Mouse (Mus musculus): Measurements from ENCODE around the gene Rnf111. TPM values are rescaled to one million over a fixed set of nuclear protein-coding genes. Genes with fewer than 3 reads are reported as not detected.

Rnf111 gene
- total RNA-seq (2023), result 63.2 TPM

GRCm38 (mm10) chr9:70503626-70504041 lies at the start of gene Rnf111:
Gene Rnf111 (minus strand): TSS chr9:70503725.

GRCm38 (mm10) chr9:70542305-70543041 lies 38.9 kb upstream of the Rnf111 start, which contains the start of gene Sltm:
Gene Sltm (plus strand): TSS chr9:70542754.

GRCm38 (mm10) chr9:70421257-70422056 lies 82.1 kb downstream of the Rnf111 start, which contains the start of gene Ccnb2:
Gene Ccnb2 (minus strand): TSS chr9:70421547.

Other genes starting within 250 kb of the Rnf111 start
- gene Ccnb2, start 82.2 kb downstream of the Rnf111 start, total RNA-seq (2023), result 1.2 TPM
- gene Sltm, start 39.0 kb upstream of the Rnf111 start, total RNA-seq (2023), result 109 TPM
- gene Gm10642, start 152.5 kb upstream of the Rnf111 start, total RNA-seq (2023), result 2.0 TPM
- 26.2 TPM for gene Mindy2, start 153.4 kb upstream of the Rnf111 start, total RNA-seq (2023)
- 62.7 TPM for gene Adam10, start 175.3 kb upstream of the Rnf111 start, total RNA-seq (2023)

All from CD8-positive naive resting alpha-beta T cell, adult 57 days (primary cell).